ENCODE assay signal across 8 mouse cellular contexts in the genomic region with DNA sequence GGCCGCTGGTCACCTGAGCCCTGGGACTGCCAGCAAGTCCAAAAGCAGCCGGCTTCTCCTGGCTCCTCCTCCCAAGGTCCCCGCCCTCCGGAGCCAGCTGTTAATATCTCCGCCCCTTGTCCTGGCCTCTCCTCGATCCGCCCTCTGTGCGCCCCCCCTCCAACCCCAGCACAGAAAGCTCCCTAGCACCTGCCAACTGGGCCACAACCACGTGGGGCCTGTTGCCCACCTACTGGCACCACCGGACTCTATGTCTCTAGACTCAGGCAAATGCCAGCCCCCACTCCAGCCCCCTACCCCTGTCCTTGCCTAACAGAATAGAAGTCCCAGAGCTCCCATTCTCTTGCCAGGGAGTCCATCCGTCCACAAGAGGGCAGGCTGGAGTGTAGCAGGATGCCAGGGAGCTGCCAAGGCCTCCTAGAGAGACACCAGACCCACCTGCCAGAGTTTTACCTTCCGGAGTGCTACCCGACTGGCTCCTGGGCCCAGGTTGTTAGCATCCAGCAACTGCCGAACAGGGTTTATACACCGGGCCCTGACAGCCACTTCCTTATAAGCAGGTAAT. TPM values are rescaled to one million over a fixed set of nuclear protein-coding genes. Genes with fewer than 3 reads are reported as not detected.
DNase-seq lines count a peak whose midpoint lies in the region; ATAC-seq and TF ChIP-seq lines count a peak whose summit lies in the region.

No protein-coding gene starts in this region.

- peak overlapping the region; percentile 59; the same call in 1 of the 2 replicates for H3K27ac ChIP-seq in hindbrain, embryonic 10.5 days
- H3K27ac ChIP-seq in lung, embryonic 15.5 days = no peak overlapping the region

- no peak overlapping the region for H3K9ac ChIP-seq in lung, embryonic 15.5 days

- CTCF ChIA-PET in Patski (lab: Charles Lee) = interaction anchor here (1.0 kb wide), 1 partner anchor 109 kb away, joined by 3 read pairs; no protein-coding TSS in a partner anchor

- in situ Hi-C loops in Patski (cut with MboI; ENCODE audit: low pct_unique_long_range_greater_than_20kb) = no loop called here

- POLR2A ChIA-PET in Patski (lab: Charles Lee) = interaction anchor here (0.6 kb wide), 1 partner anchor 22 kb away, joined by 3 read pairs; no protein-coding TSS in a partner anchor

- H3K36me3 ChIP-seq in hindbrain, embryonic 10.5 days = no peaks in the 10 kb centered on the region
- H3K36me3 ChIP-seq in lung, embryonic 15.5 days = no peaks in the 10 kb centered on the region

- no peak for DNase-seq in Patski (ENCODE audit: low read depth, low spot score)
- DNase-seq in cerebellum, adult 8-10 months = peak; percentile 59
- DNase-seq in hindbrain, embryonic 10.5 days (ENCODE audit: low spot score) = peak; percentile 73
- peak; percentile 81 for DNase-seq in layer of hippocampus, adult 9-11 months
- DNase-seq in retina, embryonic 14.5 days (ENCODE audit: low spot score) = peak; percentile 82
- DNase-seq in urinary bladder, postnatal 25 days (ENCODE audit: low spot score) = peak; percentile 64

- TF ChIP-seq CTCF in Patski (IDR thresholded peaks at IDR 0.05) = peak; percentile 63

- ATAC-seq in Patski = no peak
- peak; percentile 81 for ATAC-seq in frontal cortex, adult (ENCODE audit: low TSS enrichment)
- ATAC-seq in lung, embryonic 15.5 days (ENCODE audit: borderline replicate concordance, extremely low read depth, low FRiP score, low TSS enrichment) = peak; percentile 79; the same call in 1 of the 2 replicates

- WGBS in hindbrain, embryonic 10.5 days = 8% methylated on average over 15 of the region's 15 CpGs
- 3% methylated on average over 15 of the region's 15 CpGs for WGBS in lung, embryonic 15.5 days

- H3K4me3 ChIP-seq in hindbrain, embryonic 10.5 days = peak overlapping the region; percentile 39
- H3K4me3 ChIP-seq in lung, embryonic 15.5 days = peak overlapping the region; percentile 16

- no peaks in the 10 kb centered on the region for H3K9me3 ChIP-seq in hindbrain, embryonic 10.5 days
- no peaks in the 10 kb centered on the region for H3K9me3 ChIP-seq in lung, embryonic 15.5 days

- H3K4me2 ChIP-seq in lung, embryonic 15.5 days = peak overlapping the region; percentile 53

- peaks cover 25% of the 10 kb centered on the region for H3K4me1 ChIP-seq in hindbrain, embryonic 10.5 days (replicated peaks)
- H3K4me1 ChIP-seq in lung, embryonic 15.5 days = peaks cover 24% of the 10 kb centered on the region

- H3K27me3 ChIP-seq in Patski = no peaks in the 10 kb centered on the region
- peaks cover 26% of the 10 kb centered on the region for H3K27me3 ChIP-seq in hindbrain, embryonic 10.5 days (ENCODE audit: insufficient read depth, poor library complexity, severe bottlenecking)
- H3K27me3 ChIP-seq in lung, embryonic 15.5 days = no peaks in the 10 kb centered on the region; the same call in 1 of the 2 replicates

RNA-seq across cellular contexts. Expression of a gene that starts 4.9 kb away (rescaled TPM):
- polyA plus RNA-seq in Patski (2021) = 0.23 TPM
- 1.8 and 2.2 TPM in 2 replicates for polyA plus RNA-seq in hindbrain, embryonic 10.5 days (2016; fragmentation: Nextera tagmentation; extraction: Ambion mirVana)
- 1.4 TPM in 2 replicates for polyA plus RNA-seq in lung, embryonic 15.5 days (2015; fragmentation: Nextera tagmentation; extraction: Ambion mirVana)
